Mouse (Mus musculus) left cerebral cortex, adult 8-10 months (tissue): ENCODE measurements around the gene E130311K13Rik. TPM values are rescaled to one million over a fixed set of nuclear protein-coding genes. Genes with fewer than 3 reads are reported as not detected.

ENCODE experiments used
- DNase-seq, 2 experiments: peaks; one replicate each; pipeline ENCODE4 v3.0.0; 2022; ENCODE audit warnings: low spot score in 2 of 2
- total RNA-seq, 4 experiments: library from RNA; stranded (reverse); gene quantifications; 2 replicates each; pipeline ENCODE4 v1.2.4; 2022

The E130311K13Rik gene
- total RNA-seq = 10 to 100 TPM; 12.1 to 15.5 (median 13.4) TPM

DNA sequence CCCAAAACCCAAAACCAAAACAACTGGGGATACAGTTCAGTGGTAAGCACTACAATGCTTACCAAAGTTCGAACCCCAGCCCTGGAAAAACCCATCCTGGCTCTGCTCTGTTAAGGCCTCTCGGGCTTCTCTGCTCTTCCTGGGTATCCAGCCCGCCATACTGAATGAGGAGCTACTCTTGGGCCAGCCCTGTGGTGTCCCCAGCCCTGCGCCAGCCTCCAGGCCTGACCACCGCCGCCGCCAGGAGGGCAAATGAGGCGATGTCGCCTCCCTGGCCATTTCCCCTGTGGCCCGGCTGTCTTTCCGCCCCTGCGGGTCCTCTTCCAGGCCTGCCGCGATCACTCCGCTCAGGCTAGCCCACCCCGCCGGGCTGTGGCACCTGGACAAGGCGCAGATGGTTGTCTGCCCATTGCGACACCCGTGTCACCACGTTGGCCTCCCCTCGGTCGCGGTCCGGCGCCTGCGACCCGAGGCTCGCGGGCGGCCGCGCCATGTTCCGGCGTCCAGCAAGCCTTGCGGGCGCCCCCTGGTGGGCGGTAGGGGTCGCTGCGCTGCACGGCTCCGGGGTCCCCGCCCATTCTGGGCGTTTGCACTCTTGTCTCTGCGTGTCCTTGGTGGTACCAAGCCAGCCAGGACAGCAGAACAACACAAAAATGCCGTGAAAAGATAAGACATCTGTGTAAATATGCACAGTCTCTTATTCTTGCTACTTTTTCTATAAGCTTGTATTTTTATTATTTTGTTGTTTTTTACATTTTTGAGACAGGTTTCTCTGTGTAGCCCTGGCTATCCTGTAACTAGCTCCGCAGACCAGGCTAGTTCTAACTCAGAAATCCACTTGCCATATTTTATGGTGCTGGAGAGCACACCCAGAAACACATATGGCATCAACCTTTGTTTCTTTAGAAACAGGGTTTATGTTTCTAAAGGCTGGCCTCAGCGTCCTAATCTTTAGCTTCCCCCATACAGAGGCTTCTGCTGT, at the start of gene E130311K13Rik:
TSS of gene E130311K13Rik (minus strand) at position 595 of the 982 bp plus-strand sequence.
- DNase-seq = peak; percentile 76 to 78

DNA sequence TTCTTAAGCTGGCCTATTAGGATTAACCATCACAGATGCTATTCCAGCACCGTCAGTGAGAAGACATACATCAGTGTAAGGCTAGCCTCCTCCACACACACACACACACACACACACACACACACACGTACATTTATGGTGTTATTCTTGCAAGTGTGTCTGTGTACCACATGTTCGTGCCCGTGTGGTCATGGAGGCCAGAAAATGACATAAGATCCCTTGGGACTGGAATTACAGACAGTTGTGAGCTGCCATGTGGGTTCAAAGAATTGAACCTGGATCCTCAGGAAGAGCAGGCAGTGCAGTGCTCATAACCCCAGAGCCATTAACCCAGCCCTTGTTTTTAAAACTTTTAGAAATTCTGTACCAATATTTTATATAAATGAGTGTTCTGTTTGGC, 48.6 kb upstream of the E130311K13Rik start:
- DNase-seq = no peak

DNA sequence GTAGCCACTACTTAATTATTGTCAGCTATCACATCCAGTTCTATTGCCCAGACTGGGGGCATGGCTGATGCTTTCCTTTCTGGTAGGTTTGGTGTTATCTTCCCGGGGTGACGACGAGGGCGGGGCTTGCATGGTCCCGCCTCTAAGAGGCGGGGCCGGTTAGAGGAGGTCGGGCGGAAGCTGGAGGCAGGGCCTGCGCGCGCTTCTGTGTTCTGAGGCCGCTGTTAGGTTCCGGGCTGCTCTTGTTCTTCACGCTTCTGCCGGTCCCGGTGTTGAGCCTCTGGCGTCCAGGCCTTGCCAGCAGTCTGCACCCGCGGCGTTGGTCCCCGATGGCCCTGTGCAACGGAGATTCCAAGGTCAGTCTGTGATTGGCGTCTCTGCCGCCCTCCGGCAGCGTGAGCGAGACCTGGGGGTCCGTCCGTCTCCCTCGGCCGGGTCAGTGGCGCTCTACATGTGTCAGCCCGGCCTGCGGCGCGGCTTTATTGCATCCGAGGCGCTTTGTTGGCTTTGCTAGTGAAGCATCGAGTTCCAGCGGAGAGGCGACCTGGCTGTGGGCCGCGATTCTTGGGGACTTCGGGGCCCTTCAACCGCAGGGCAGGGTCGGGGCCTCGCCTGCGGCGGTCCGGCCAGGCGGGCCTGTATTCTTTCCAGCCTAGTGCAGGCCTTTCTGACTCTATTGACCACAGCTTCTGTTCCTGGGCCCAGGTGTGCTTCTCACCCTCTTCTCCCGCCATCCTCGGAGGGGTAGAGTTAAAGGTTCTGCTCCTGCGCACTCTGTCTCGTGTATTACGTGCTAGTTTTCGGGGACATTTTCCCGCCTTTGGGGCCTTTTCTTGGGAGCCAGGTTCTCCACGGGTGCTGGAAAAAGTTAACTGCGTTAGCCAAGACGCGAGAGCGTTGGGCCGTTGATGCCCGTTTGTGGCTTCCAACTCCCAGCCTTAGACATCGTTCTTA, 47.0 kb upstream of the E130311K13Rik start, which contains the start of gene Gmps:
TSS of gene Gmps (plus strand) at position 152 of the 954 bp plus-strand sequence.
- peak; percentile 85 to 90 for DNase-seq

DNA sequence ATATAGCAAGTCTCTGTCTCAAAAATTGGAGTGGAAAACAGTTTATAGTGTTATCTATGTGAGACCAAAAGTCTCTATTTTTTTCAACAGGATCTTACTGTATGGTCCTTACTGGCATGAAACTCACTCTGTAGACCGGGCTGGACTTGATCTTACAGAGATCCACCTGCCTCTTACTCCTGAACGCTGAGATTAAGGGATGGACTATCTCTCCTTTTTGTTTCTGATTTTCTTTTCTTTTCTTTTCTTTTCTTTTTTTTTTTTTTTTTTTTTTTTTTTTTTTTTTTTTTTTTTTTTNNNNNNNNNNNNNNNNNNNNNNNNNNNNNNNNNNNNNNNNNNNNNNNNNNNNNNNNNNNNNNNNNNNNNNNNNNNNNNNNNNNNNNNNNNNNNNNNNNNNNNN, 36.7 kb upstream of the E130311K13Rik start:
- no peak for DNase-seq

DNA sequence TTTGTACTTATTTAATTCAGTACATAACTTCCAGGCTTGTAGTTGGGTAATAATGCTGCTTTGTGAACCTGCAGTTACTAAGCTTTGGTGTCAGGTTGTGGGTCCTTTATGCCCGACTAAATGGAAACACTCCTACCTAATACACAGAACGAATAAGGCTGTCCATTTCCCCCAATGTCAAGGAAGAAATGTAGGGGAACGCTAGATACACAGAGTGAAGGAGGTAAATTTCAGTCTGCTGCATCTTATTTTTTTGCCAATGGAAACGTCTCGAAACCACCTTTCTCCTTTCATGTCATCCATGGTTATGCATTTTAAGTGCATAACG, 35.6 kb upstream of the E130311K13Rik start:
- DNase-seq = no peak

DNA sequence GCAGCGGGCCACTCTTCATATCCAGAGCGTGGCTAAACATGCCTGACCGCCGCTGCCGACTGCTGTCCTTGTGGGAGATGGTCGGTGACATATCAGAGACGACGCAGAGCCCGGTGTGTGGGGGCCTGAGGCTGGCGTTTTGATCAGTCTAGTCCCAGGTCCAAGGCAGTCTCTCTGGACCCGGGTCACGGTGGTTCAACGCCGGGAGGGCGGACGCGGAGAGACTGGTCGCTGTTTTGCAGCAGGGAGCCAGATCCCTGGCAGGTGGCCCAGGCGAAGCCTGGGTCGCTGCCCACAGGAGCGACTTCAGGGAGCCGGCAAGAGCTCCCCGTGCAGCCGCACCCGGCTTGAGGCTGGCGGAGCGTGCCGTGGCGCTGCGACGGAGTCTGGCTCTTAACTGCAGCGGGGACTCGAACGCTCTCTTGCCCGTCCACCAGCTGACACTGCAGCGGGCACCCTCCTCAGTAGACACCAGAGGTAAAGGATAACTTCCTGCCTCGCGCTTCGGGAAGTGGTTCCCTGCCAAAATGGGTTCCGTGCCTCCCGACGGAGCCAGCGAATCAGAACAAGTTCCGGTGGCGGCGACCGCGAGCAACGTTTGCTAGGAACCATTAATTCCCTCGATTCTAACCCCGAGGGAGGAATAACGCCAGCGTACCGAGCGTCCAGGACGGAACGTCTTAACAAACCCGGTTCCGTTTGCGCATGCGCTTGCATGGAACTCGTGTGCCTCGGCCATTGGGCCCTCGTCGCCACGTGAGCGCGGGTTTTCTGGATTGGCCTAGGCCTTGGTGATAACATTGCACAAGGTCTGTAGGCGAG, 35.0 kb upstream of the E130311K13Rik start, which contains the start of gene Slc33a1:
TSS of gene Slc33a1 (minus strand) at position 669 of the 822 bp plus-strand sequence.
- DNase-seq = peak; percentile 98 to 99

DNA sequence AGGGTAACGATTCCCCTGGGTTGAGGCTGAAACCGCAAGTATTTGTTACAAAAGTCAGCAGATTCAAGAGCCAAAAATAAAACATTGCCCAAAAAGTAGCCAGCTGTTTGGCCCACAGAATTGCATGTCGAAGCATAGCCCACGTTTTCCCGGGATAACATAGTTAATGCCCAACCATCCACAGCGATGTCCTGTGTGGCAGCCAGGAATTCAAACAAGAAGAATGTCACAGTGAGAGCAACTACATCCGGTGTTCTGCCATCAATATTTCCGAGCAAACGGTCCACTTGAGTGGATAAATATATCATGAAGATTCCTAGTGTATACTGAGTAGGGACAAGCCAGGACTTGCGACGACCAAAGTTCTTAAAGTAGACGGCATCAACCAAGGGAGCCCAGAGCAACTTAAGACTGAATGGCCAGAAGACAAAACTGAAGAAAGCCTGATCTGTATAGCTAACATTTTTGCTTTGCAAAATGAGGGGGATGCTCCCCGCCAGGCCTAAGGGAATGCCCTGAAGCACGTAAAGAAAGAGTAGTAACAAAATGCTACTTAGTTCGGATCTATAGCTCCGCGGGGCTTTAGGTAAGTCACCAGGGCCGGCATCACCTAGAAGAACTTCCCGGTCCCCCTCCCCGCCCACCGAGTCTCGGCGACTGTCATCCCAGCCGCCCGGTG, 34.3 kb upstream of the E130311K13Rik start:
- DNase-seq = no peak

DNA sequence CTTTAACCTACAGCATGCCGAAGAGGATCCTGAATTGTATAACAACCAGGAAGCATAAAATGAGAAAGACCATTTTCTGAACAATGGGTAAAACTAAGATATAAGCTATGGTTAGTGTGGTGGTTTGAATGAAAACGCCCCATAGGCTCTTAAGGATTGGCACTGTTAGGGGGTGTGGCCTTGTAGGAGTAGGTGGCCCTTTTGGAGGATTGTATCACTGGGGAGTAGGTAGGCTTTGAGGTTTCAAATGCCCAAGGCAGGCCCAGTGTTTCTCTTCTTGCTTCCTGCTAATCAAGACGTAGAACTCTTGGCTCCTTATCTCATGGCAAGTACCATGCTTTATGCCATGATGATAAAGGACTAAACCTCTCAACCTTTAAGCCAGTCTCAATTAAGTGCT, 20.6 kb upstream of the E130311K13Rik start:
- DNase-seq = no peak

DNA sequence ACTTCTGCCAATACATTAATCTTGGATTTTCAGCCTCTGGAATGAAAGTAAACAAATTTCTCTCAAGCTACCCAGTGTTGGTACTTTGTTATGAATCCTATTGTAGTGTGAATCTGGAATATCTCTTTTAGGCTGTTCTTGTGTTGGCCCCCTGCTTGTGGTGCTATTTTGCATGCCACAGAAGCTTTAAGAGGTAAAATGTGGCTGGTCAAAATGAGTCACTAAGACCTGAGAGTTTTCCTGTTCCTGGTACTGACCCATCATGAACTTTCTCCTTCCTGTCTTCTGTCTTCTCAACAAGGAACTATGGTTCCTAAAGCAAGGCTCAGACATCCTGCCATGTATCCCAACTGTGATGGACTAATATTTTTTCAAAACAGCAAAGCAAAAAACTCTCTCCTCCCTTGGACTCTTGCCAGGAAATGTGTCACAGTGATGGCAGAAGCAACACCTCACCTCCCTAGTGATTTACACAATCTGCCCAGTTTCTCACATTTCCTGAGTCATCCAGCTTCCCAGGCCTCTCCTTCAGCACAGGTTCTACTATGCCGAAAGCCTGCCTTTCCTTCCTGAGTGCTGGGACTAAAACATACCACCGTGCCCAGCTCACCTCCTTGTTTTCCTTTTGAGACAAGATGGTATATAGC, 12.1 kb upstream of the E130311K13Rik start:
- peak in 1 of 2 experiments; percentile 65 for DNase-seq

DNA sequence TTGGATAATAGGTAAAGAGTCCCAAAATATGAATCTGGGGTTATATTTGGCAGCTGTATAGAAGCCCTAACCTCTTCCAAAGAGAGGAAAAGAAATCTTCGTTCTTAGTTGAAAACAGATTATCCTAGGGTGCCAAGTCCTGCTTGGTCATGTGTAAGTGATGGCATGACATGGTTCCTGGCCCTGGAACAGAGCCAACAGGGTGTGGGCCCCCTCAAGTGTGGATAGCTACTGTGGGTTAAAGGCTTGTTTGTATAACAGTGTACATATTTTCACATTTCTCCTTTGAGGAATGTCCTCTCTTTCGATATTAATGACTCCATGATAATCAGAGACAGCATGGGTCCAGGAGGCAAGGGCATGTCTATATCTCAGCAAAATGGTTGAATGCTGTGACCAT, 9.7 kb upstream of the E130311K13Rik start:
- no peak for DNase-seq

DNA sequence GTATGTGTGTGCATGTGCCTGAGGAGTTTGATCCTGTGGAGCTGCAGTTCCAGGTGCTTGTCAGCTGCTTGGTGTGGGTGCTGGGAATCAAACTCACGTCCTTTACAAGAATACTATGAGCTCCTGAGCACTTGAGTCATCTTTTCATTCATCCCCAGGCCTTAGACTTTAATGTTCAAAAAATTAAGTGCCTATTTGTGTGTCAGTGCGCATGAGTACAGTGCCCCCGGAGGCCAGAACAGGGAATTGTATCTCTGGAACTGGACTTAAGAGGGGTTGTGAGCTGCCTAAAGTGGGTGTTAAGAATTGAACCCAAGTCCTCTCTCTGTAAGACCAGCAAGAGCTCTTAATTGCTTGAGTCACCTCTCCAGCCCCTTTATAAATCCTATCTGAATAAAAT, 9.6 kb downstream of the E130311K13Rik start:
- no peak for DNase-seq

DNA sequence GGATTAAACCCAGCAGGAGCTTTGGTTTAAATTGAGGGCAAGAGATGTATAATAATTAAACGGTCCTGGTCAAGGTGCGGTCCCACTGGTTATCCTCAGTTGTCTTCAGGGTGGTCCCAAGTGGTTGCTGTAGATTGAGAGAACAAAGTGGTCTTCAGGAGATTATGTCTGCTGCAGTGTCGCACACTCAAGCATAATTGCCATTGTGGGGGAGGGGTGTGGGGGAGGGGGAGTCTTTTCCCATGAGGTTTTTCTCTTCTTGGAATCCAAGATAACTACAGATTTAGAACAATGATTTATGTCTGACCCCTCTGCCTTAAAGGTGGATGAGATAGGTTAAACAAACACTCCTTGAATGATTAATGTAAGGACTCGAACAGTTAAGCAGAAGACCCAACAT, 19.0 kb downstream of the E130311K13Rik start:
- no peak for DNase-seq

DNA sequence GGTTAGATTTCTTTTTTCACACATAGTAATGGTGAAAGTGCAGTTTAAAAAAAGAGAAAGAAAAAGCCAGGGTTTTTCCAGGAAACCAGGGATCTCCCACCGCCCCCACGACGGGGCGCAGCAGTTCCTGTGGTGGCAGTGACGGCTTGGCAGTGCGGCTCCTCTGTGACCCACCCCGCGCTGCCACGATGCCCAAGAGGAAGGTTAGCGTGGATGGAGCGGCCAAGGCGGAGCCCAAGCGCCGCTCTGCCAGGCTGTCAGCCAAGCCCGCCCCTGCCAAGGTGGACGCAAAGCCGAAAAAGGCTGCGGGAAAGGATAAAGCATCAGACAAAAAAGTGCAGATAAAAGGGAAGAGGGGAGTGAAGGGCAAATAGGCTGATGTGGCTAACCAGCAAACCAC, 24.0 kb downstream of the E130311K13Rik start:
- no peak for DNase-seq

DNA sequence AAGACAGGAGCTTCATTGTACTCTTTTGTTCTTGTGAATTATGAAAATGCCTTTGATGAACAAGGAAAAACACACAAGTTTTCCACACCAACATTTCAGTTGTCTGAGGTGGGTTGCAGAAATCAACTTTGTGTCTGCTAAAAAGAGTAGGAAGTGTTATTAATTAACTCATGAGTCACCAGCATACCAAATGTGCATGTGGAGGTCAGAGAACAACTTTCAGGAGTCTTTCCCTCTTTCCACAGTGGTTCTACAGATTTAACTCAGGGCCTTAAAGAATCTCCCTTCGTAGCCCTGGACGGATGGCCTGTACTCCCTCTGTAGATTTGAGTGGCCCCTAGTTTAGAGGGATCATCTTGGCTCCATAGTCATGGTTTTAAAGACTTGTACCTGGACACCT, 25.1 kb downstream of the E130311K13Rik start:
- no peak for DNase-seq

DNA sequence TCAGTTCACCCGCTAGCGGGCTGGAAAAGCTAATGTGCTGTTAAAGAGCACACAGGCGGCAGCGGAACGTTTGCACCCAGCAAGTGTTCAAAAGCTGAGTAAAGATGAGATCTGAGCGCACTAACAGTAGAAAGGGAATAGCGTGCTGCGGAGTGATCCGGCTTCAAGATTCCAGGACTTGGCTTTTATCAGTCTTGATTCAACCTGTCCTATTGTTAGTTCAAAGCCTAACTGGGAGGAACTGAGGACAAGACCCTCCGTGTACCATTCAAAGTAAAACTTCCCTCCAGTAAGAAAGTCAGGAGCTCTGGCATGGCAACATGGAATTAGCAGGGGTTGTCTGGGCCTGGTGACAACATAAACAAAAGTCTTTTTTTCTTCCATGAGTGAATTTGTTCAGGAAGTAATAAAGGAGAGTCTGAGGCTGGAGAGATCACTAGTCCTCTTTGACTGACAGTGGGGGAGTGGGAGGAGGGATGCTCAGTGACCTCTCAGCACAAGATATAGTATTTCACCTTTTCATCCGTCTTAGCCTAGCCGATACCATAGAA, 29.2 kb downstream of the E130311K13Rik start:
- DNase-seq = no peak

DNA sequence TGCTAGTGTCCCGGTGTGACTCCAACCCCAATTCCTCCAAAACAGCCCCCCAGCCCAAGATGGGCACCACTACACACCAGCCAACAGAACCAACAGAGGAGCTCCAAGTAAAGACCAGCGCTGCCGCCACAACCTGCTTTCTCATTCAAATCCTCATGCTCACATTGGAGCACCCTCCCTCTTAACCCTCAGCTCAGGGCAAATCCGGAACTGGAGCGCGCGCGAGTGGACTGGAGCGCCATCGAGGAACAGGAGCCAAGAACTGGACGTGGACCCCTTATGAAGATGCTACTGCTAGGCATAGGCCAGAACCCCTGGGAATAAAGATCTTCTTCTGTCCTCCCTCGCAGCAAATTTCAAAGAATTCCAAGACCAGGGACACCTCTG, 30.0 kb downstream of the E130311K13Rik start, which contains the start of gene Plch1:
TSS of gene Plch1 (minus strand) at position 164 of the 387 bp plus-strand sequence.
- DNase-seq = peak in 1 of 2 experiments; percentile 10

DNA sequence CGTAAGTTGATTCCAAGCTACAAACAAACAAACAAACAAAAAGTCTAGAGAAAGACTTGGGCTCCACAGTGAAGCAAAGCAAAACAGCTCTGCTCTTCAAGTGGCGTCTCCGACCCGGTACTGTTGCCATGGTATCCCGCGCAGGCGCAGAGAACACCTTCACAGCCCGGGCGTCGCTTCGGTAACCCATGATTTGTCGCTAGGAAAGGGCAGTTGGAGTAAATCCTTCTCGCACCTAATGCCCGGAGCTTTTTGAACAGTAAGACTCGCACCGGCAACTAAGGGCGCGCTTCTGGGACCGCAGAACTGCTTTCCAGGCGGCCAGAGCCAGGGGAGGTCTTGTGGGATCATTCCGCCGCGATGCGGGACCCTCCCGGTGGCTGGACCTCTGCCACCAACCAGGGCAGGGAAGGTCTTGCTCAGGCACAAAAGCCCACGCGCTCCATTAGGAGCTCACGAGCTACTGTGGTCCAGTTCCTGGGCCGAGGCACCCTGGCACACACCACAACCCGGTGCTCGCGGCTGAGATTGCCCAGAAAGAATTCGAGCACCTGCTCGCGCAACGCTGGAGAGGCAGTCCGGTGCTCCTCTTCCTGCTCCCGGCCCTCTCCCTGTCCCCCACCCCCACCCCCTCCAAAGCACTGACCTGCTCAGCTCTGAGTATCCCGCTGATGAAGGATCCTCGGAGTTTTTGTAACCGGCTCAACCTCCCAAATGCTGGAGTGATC, 30.5 kb downstream of the E130311K13Rik start:
- peak; percentile 52 to 68 for DNase-seq

DNA sequence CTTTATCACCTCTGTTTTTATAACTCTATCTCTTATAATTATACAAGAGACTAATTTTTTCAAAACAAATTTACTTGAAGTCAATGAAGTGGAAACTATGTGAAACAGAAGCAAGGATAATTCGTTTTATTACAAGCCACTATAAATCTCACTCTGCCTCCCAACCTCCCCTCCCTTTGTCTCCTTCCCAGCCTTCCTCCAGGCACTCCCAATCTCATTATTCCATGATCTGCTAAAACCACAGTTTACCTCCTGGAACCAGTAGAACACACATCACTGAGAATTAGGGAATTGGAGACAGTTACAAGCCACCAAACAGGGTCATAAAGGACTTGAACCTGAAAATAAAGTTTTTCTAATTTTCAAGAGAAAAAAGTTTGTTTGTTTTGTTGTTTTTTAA, 32.1 kb downstream of the E130311K13Rik start:
- no peak for DNase-seq

DNA sequence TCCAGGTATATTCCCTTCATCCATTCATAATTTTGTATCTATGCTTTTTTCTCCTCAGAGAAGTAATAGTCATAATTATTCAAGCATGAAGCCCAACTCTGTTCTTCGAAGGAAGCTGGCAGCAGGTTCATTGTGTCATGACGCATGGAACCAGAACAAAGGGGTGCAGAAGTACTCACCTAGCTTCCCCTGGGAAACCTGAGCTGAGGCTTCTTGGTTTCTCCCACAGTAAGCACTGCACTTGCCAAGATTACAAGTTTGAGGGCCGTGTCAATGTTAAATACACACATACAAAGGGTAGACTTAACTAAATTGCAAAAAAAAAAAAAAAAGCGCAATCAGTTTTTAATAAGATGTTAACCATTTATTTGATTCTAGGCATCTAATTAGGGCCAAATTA, 33.0 kb downstream of the E130311K13Rik start:
- no peak for DNase-seq
